Mouse (Mus musculus) T-helper 17 cell (primary cell): ENCODE data around the gene Macc1.
"Not testable (repeated sequence)": the region's sequence is repeated elsewhere in the genome, so short reads cannot be mapped to it uniquely, and the experiment has no call there.

Experiments
- in situ Hi-C, 2 experiments: fragments of 300-600 bp; cut with MboI, MseI; formaldehyde crosslinking; loops; 1 replicate in 1 of 2; 2 replicates in 1 of 2; pipeline ENCODE4 v1.15.1; 2025; ENCODE audit warnings: high pct_unique_total_duplicates in 2 of 2

Gene Macc1

GRCm38 (mm10) chr12:119313970-119314369 lies at the start of gene Macc1:
Gene Macc1, plus strand, starts transcription at chr12:119314270.
- in situ Hi-C loops = no loop called here

GRCm38 (mm10) chr12:119264506-119264905 lies 49.6 kb upstream of the Macc1 start:
- in situ Hi-C loops = no loop called here

GRCm38 (mm10) chr12:119268723-119269122 lies 45.3 kb upstream of the Macc1 start:
- in situ Hi-C loops = loop anchor here in 1 of 2 experiments (5.0 kb wide), 1 partner anchor 49 kb away; no protein-coding TSS in a partner anchor

- in situ Hi-C loops = no loop called here
These were observed 44.0 kb upstream of the Macc1 start for GRCm38 (mm10) chr12:119270036-119270435.

- in situ Hi-C loops = no loop called here
These were observed 42.1 kb upstream of the Macc1 start for GRCm38 (mm10) chr12:119271964-119272363.

- in situ Hi-C loops = no loop called here
These were observed 40.5 kb upstream of the Macc1 start for GRCm38 (mm10) chr12:119273605-119274004.

- in situ Hi-C loops = no loop called here
These were observed 37.8 kb upstream of the Macc1 start for GRCm38 (mm10) chr12:119276282-119276681.

- in situ Hi-C loops = no loop called here
These were observed 22.5 kb upstream of the Macc1 start for GRCm38 (mm10) chr12:119291618-119292017.

- in situ Hi-C loops = no loop called here
These were observed 10.5 kb upstream of the Macc1 start for GRCm38 (mm10) chr12:119303618-119304017.

- in situ Hi-C loops = no loop called here
These were observed 881 bp upstream of the Macc1 start for GRCm38 (mm10) chr12:119313014-119313763.

GRCm38 (mm10) chr12:119318799-119319198 lies 4.7 kb downstream of the Macc1 start:
- in situ Hi-C loops = loop anchor here in 1 of 2 experiments (5.0 kb wide), 1 partner anchor 51 kb away; no protein-coding TSS in a partner anchor

- in situ Hi-C loops = no loop called here
These were observed 11.3 kb downstream of the Macc1 start for GRCm38 (mm10) chr12:119325400-119325799.

- in situ Hi-C loops = no loop called here
These were observed 16.6 kb downstream of the Macc1 start for GRCm38 (mm10) chr12:119330644-119331043.

- in situ Hi-C loops = no loop called here
These were observed 19.3 kb downstream of the Macc1 start for GRCm38 (mm10) chr12:119333376-119333775.

GRCm38 (mm10) chr12:119352579-119352978 lies 38.5 kb downstream of the Macc1 start:
- in situ Hi-C loops = not testable (repeated sequence)

GRCm38 (mm10) chr12:119357418-119358241 lies 43.6 kb downstream of the Macc1 start:
- in situ Hi-C loops = no loop called here

- in situ Hi-C loops = no loop called here
These were observed 44.1 kb downstream of the Macc1 start for GRCm38 (mm10) chr12:119358242-119358515.

GRCm38 (mm10) chr12:119365041-119365440 lies 51.0 kb downstream of the Macc1 start:
- in situ Hi-C loops = no loop called here

- in situ Hi-C loops = no loop called here
These were observed 55.8 kb downstream of the Macc1 start for GRCm38 (mm10) chr12:119369832-119370231.

- in situ Hi-C loops = no loop called here
These were observed 58.3 kb downstream of the Macc1 start for GRCm38 (mm10) chr12:119372359-119372758.

GRCm38 (mm10) chr12:119376879-119377278 lies 62.8 kb downstream of the Macc1 start:
- in situ Hi-C loops = no loop called here

- in situ Hi-C loops = loop anchor here in 1 of 2 experiments (10.0 kb wide), 1 partner anchor 1597 kb away; no protein-coding TSS in a partner anchor
These were observed 67.8 kb downstream of the Macc1 start for GRCm38 (mm10) chr12:119381839-119382238.

GRCm38 (mm10) chr12:119386243-119386642 lies 72.2 kb downstream of the Macc1 start:
- in situ Hi-C loops = loop anchor here in 1 of 2 experiments (10.0 kb wide), 1 partner anchor 1601 kb away; no protein-coding TSS in a partner anchor
